Comparison of ENCODE assay signal across 8 mouse cellular contexts in genomic region chr7:112788321-112788751, GRCm38 (mm10).
DNase-seq lines count a peak whose midpoint lies in the region; ATAC-seq lines count a peak whose summit lies in the region.

No protein-coding gene starts in this region.

- DNase-seq in adrenal gland, adult 2 months, result peak; percentile 22
- no peak for DNase-seq in adrenal gland, postnatal 14 days
- DNase-seq in left cerebral cortex, postnatal 4 days, result no peak
- DNase-seq in cerebellum, postnatal 14 days, result no peak
- no peak for DNase-seq in left cerebral cortex, adult 8-10 months (ENCODE audit: low spot score in 2 of 2)

- H3K4me3 ChIP-seq in forebrain, embryonic 13.5 days, result no peak overlapping the region
- no peak overlapping the region for H3K4me3 ChIP-seq in kidney, embryonic 14.5 days (ENCODE audit: low read length)
- no peak overlapping the region for H3K4me3 ChIP-seq in lung, embryonic 15.5 days

- H3K4me2 ChIP-seq in forebrain, embryonic 13.5 days, result peak overlapping the region; percentile 21; the same call in 1 of the 2 replicates
- H3K4me2 ChIP-seq in kidney, embryonic 14.5 days (replicated peaks; ENCODE audit: low read depth, low read length), result no peak overlapping the region
- H3K4me2 ChIP-seq in lung, embryonic 15.5 days, result no peak overlapping the region

- intact Hi-C loops in left cerebral cortex, postnatal 4 days (cut with DNase I), result no loop called here

- no peaks in the 10 kb centered on the region for H3K36me3 ChIP-seq in forebrain, embryonic 13.5 days (ENCODE audit: poor library complexity, severe bottlenecking)
- no peaks in the 10 kb centered on the region for H3K36me3 ChIP-seq in kidney, embryonic 14.5 days (ENCODE audit: control insufficient read depth, insufficient read depth, low read length)
- no peaks in the 10 kb centered on the region for H3K36me3 ChIP-seq in lung, embryonic 15.5 days

- H3K27ac ChIP-seq in forebrain, embryonic 13.5 days, result peak overlapping the region; percentile 70
- H3K27ac ChIP-seq in kidney, embryonic 14.5 days (ENCODE audit: low read depth, low read length), result peak overlapping the region; percentile 71
- H3K27ac ChIP-seq in lung, embryonic 15.5 days, result peak overlapping the region; percentile 77

- peak; percentile 73 for ATAC-seq in forebrain, embryonic 13.5 days
- 0 out of 2 replicates have a peak, but pooled peaks have one; percentile 8 for ATAC-seq in kidney, embryonic 14.5 days (ENCODE audit: low FRiP score, low TSS enrichment)
- peak; percentile 72; the same call in 1 of the 2 replicates for ATAC-seq in lung, embryonic 15.5 days (ENCODE audit: borderline replicate concordance, extremely low read depth, low FRiP score, low TSS enrichment)

- no peak overlapping the region for H3K9ac ChIP-seq in forebrain, embryonic 13.5 days
- no peak overlapping the region for H3K9ac ChIP-seq in kidney, embryonic 14.5 days (ENCODE audit: low read depth, low read length)
- no peak overlapping the region for H3K9ac ChIP-seq in lung, embryonic 15.5 days

- H3K4me1 ChIP-seq in forebrain, embryonic 13.5 days, result peaks cover 51% of the 10 kb centered on the region
- H3K4me1 ChIP-seq in kidney, embryonic 14.5 days (ENCODE audit: control insufficient read depth, insufficient read depth, low read length), result peaks cover 51% of the 10 kb centered on the region
- peaks cover 55% of the 10 kb centered on the region for H3K4me1 ChIP-seq in lung, embryonic 15.5 days

- H3K9me3 ChIP-seq in forebrain, embryonic 13.5 days (replicated peaks), result no peaks in the 10 kb centered on the region
- peaks cover 3% of the 10 kb centered on the region; the same call in 1 of the 2 replicates for H3K9me3 ChIP-seq in kidney, embryonic 14.5 days (ENCODE audit: control insufficient read depth, low read length)
- no peaks in the 10 kb centered on the region for H3K9me3 ChIP-seq in lung, embryonic 15.5 days

- 13% methylated on average over 7 of the region's 7 CpGs for WGBS in forebrain, embryonic 13.5 days
- WGBS in kidney, embryonic 14.5 days, result 48% methylated on average over 7 of the region's 7 CpGs
- 34% methylated on average over 7 of the region's 7 CpGs for WGBS in lung, embryonic 15.5 days

- H3K27me3 ChIP-seq in forebrain, embryonic 13.5 days, result no peaks in the 10 kb centered on the region
- no peaks in the 10 kb centered on the region for H3K27me3 ChIP-seq in kidney, embryonic 14.5 days (ENCODE audit: control insufficient read depth, insufficient read depth, low read length)
- H3K27me3 ChIP-seq in lung, embryonic 15.5 days, result no peaks in the 10 kb centered on the region

Comparison
In these comparisons a context has a peak if more than half of its experiments do, and no peak if none do; other contexts are left out.
1. ATAC-seq: peak in every context shown above with its lines; median percentile 73 in forebrain, embryonic 13.5 days; 72 in lung, embryonic 15.5 days; 8 in kidney, embryonic 14.5 days.